Mouse (Mus musculus) MEL (cell line): ENCODE measurements around the gene Ndufs2. TPM values are rescaled to one million over a fixed set of nuclear protein-coding genes. Genes with fewer than 3 reads are reported as not detected.

Experiments
- DNase-seq: peaks from one replicate; pipeline ENCODE4 v3.0.0; 2011; ENCODE audit warnings: low read depth, low spot score
- H3K27ac ChIP-seq: 2 replicates; pipeline ENCODE4 v1.5.1; 2012; ENCODE audit warnings: low read depth, mild to moderate bottlenecking, control low read depth, low read length, moderate library complexity; ENCODE audit not compliant: control insufficient read depth
- H3K27me3 ChIP-seq, 2 experiments: fragments of 150-350 bp in 1 of 2; sonication (generic) in 1 of 2; 2 replicates each; pipeline ENCODE4 v1.6.1; 2012; ENCODE audit warnings: low read length in 2 of 2, mild to moderate bottlenecking in 2 of 2, improper control_type of control experiment in 1 of 2, moderate library complexity in 1 of 2; ENCODE audit not compliant: insufficient read depth in 2 of 2, control insufficient read depth in 1 of 2
- H3K36me3 ChIP-seq, 2 experiments: 2 replicates each; pipeline ENCODE4 v1.6.1; 2012 to 2014; ENCODE audit warnings: low read length in 2 of 2, improper control_type of control experiment in 1 of 2, inconsistent platforms in 1 of 2, mild to moderate bottlenecking in 1 of 2; ENCODE audit not compliant: insufficient read depth in 2 of 2, control insufficient read depth in 1 of 2
- H3K4me1 ChIP-seq, 2 experiments: fragments of 150-350 bp in 1 of 2; sonication (generic) in 1 of 2; 2 replicates each; pipeline ENCODE4 v1.6.1; 2012; ENCODE audit warnings: low read length in 2 of 2, improper control_type of control experiment in 1 of 2, mild to moderate bottlenecking in 1 of 2; ENCODE audit not compliant: insufficient read depth in 2 of 2, control insufficient read depth in 1 of 2
- H3K4me3 ChIP-seq, 2 experiments: fragments of 150-350 bp in 1 of 2; sonication (generic) in 1 of 2; 2 replicates each; pipeline ENCODE4 v1.5.1; 2012; ENCODE audit warnings: low read depth in 2 of 2, low read length in 2 of 2, mild to moderate bottlenecking in 2 of 2, moderate library complexity in 2 of 2, control low read depth in 1 of 2, improper control_type of control experiment in 1 of 2; ENCODE audit not compliant: control insufficient read depth in 1 of 2, insufficient read depth in 1 of 2
- H3K79me2 ChIP-seq: 2 replicates; pipeline ENCODE4 v1.6.1; 2012; ENCODE audit warnings: mild to moderate bottlenecking, low read length, moderate library complexity; ENCODE audit not compliant: control insufficient read depth, poor library complexity, insufficient read depth
- H3K9ac ChIP-seq: 2 replicates; pipeline ENCODE4 v1.6.1; 2012; ENCODE audit warnings: low read depth, mild to moderate bottlenecking, control low read depth, low read length, moderate library complexity; ENCODE audit not compliant: control insufficient read depth, poor library complexity, severe bottlenecking
- H3K9me3 ChIP-seq: fragments of 150-350 bp; sonication (generic); replicated peaks from 2 replicates; pipeline ENCODE4 v1.6.1; 2012; ENCODE audit warnings: mild to moderate bottlenecking, low read length, improper control_type of control experiment, moderate library complexity; ENCODE audit not compliant: insufficient read depth
- BHLHE40 ChIP-seq: IDR thresholded peaks from 2 replicates; pipeline ENCODE4 v1.6.1; 2012; ENCODE audit warnings: low read depth, mild to moderate bottlenecking, inconsistent platforms, low read length, improper control_type of control experiment, borderline replicate concordance
- CHD1 ChIP-seq: IDR thresholded peaks from 2 replicates; pipeline ENCODE4 v1.6.1; 2012; ENCODE audit warnings: low read depth, mild to moderate bottlenecking, inconsistent platforms, low read length, improper control_type of control experiment
- CHD2 ChIP-seq: IDR thresholded peaks from 2 replicates; pipeline ENCODE4 v1.6.1; 2011; ENCODE audit warnings: low read length, improper control_type of control experiment
- CTCF ChIP-seq, 3 experiments: IDR thresholded peaks in 2 of 3; conservative IDR thresholded peaks in 1 of 3; 2 replicates each; pipeline ENCODE4 v1.5.1; 2011 to 2012; ENCODE audit warnings: low read length in 3 of 3, low read depth in 2 of 3, mild to moderate bottlenecking in 2 of 3, improper control_type of control experiment in 1 of 3, inconsistent platforms in 1 of 3, mixed read lengths in 1 of 3, moderate library complexity in 1 of 3; ENCODE audit not compliant: control insufficient read depth in 1 of 3, insufficient read depth in 1 of 3, poor library complexity in 1 of 3, severe bottlenecking in 1 of 3
- EP300 ChIP-seq, 2 experiments: IDR thresholded peaks; 2 replicates each; pipeline ENCODE4 v1.6.1; 2011; ENCODE audit warnings: improper control_type of control experiment in 2 of 2, low read length in 2 of 2, low read depth in 1 of 2, mild to moderate bottlenecking in 1 of 2
- ETS1 ChIP-seq: IDR thresholded peaks from 2 replicates; pipeline ENCODE4 v1.6.1; 2012; ENCODE audit warnings: low read depth, mild to moderate bottlenecking, inconsistent platforms, low read length, improper control_type of control experiment, moderate library complexity
- GABPA ChIP-seq: IDR thresholded peaks from 2 replicates; pipeline ENCODE4 v1.6.1; 2012; ENCODE audit warnings: low read depth, mild to moderate bottlenecking, inconsistent platforms, low read length, improper control_type of control experiment, moderate library complexity
- GATA1 ChIP-seq: IDR thresholded peaks from 2 replicates; pipeline ENCODE4 v1.6.1; 2011; ENCODE audit warnings: low read depth, low read length, improper control_type of control experiment
- HCFC1 ChIP-seq: IDR thresholded peaks from 2 replicates; pipeline ENCODE4 v1.6.1; 2012; ENCODE audit warnings: low read depth, mild to moderate bottlenecking, inconsistent platforms, low read length, improper control_type of control experiment, moderate library complexity
- KAT2A ChIP-seq: conservative IDR thresholded peaks from 2 replicates; pipeline ENCODE4 v1.6.1; 2012; ENCODE audit warnings: low read depth, low read length, improper control_type of control experiment, inconsistent platforms
- MAZ ChIP-seq: IDR thresholded peaks from 2 replicates; pipeline ENCODE4 v1.6.1; 2012; ENCODE audit warnings: low read depth, mild to moderate bottlenecking, inconsistent platforms, low read length, improper control_type of control experiment
- MXI1 ChIP-seq: IDR thresholded peaks from 2 replicates; pipeline ENCODE4 v1.6.1; 2011; ENCODE audit warnings: mild to moderate bottlenecking, low read depth, low read length, improper control_type of control experiment
- MYB ChIP-seq: IDR thresholded peaks from 2 replicates; pipeline ENCODE4 v1.6.1; 2011; ENCODE audit warnings: mild to moderate bottlenecking, low read depth, low read length, improper control_type of control experiment
- MYC ChIP-seq: IDR thresholded peaks from 2 replicates; pipeline ENCODE4 v1.6.1; 2011; ENCODE audit warnings: low read depth, mild to moderate bottlenecking, low read length, improper control_type of control experiment, moderate library complexity
- NELFE ChIP-seq: IDR thresholded peaks from 2 replicates; pipeline ENCODE4 v1.6.1; 2011; ENCODE audit warnings: low read depth, low read length, improper control_type of control experiment
- POLR2A ChIP-seq, 2 experiments: IDR thresholded peaks; 2 replicates each; pipeline ENCODE4 v1.6.1; 2011 to 2012; ENCODE audit warnings: low read length in 2 of 2, mild to moderate bottlenecking in 2 of 2, control low read depth in 1 of 2, improper control_type of control experiment in 1 of 2, low read depth in 1 of 2, moderate library complexity in 1 of 2; ENCODE audit not compliant: control insufficient read depth in 1 of 2, insufficient read depth in 1 of 2, poor library complexity in 1 of 2
- RAD21 ChIP-seq: IDR thresholded peaks from 2 replicates; pipeline ENCODE4 v1.6.1; 2011; ENCODE audit warnings: mild to moderate bottlenecking, low read depth, low read length, improper control_type of control experiment
- RCOR1 ChIP-seq: IDR thresholded peaks from 2 replicates; pipeline ENCODE4 v1.6.1; 2012; ENCODE audit warnings: low read depth, mild to moderate bottlenecking, inconsistent platforms, low read length, improper control_type of control experiment
- SIN3A ChIP-seq: IDR thresholded peaks from 2 replicates; pipeline ENCODE4 v1.6.1; 2012; ENCODE audit warnings: low read length, improper control_type of control experiment, inconsistent platforms
- SMC3 ChIP-seq: IDR thresholded peaks from 2 replicates; pipeline ENCODE4 v1.6.1; 2011; ENCODE audit warnings: low read depth, low read length, improper control_type of control experiment
- TCF12 ChIP-seq: IDR thresholded peaks from 2 replicates; pipeline ENCODE4 v1.6.1; 2014; ENCODE audit warnings: low read depth, mild to moderate bottlenecking, inconsistent platforms, low read length, improper control_type of control experiment, moderate library complexity
- UBTF ChIP-seq: IDR thresholded peaks from 2 replicates; pipeline ENCODE4 v1.6.1; 2012; ENCODE audit warnings: low read depth, mild to moderate bottlenecking, inconsistent platforms, low read length, improper control_type of control experiment, moderate library complexity, borderline replicate concordance; ENCODE audit not compliant: insufficient read depth
- USF1 ChIP-seq: IDR thresholded peaks from 2 replicates; pipeline ENCODE4 v1.6.1; 2014; ENCODE audit warnings: low read depth, mild to moderate bottlenecking, inconsistent platforms, low read length, improper control_type of control experiment, moderate library complexity
- USF2 ChIP-seq, 2 experiments: IDR thresholded peaks; 2 replicates each; pipeline ENCODE4 v1.6.1; 2011 to 2012; ENCODE audit warnings: improper control_type of control experiment in 2 of 2, low read length in 2 of 2, borderline replicate concordance in 1 of 2, inconsistent platforms in 1 of 2, low read depth in 1 of 2, mild to moderate bottlenecking in 1 of 2; ENCODE audit not compliant: insufficient read depth in 1 of 2
- ZC3H11A ChIP-seq: IDR thresholded peaks from 2 replicates; pipeline ENCODE4 v1.6.1; 2012; ENCODE audit warnings: low read depth, mild to moderate bottlenecking, inconsistent platforms, low read length, improper control_type of control experiment
- ZNF384 ChIP-seq: IDR thresholded peaks from 2 replicates; pipeline ENCODE4 v1.6.1; 2012; ENCODE audit warnings: low read depth, mild to moderate bottlenecking, inconsistent platforms, low read length, improper control_type of control experiment
- polyA plus RNA-seq, 2 experiments: library from polyadenylated mRNA; stranded (reverse) in 1 of 2; unstranded in 1 of 2; fragments of >175 nt in 1 of 2; fragments of >200 nt in 1 of 2; gene quantifications; 2 replicates each; pipeline versions ENCODE4 v1.2.1 to v1.2.4; 2012; ENCODE audit warnings: low replicate concordance in 2 of 2, low read depth in 1 of 2; ENCODE audit not compliant: insufficient read length in 2 of 2, insufficient read depth in 1 of 2, missing spikeins in 1 of 2
- total RNA-seq: library from RNA; depleted of rRNA; stranded (reverse); fragments of 300-350 nt; gene quantifications from 2 replicates; pipeline ENCODE4 v1.2.3, GENCODE M21; 2012

The Ndufs2 gene
- total and polyA plus RNA-seq, 3 experiments: 169 to 415 (median 292) TPM

DNA sequence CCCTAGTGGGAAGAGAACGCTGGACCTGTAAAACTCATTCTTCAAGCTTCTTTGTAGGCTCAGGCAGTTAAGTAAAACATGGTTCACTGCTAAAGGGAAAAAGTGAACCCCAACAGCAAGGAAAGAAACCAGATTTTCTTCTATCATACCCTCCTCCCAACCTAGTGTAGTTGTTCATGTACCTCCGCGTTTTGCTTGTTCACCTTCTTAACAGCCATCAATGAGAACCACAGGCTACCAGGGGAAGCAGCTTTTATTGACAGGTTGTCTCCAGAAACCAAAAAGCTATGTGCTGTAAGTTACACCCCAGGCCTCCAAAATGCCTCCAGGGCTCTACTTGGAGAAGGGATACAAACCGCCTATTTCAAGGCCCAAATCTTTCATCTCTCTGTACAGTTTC lies 37.1 kb upstream of the Ndufs2 start:
- H3K79me2 ChIP-seq: peaks cover 14% of the 10 kb centered on the region
- H3K36me3 ChIP-seq: peaks cover 0 to 9% of the 10 kb centered on the region in 2 experiments; a peak in 2 of 4 replicates
- DNase-seq: no peak
- H3K4me1 ChIP-seq: peaks cover 0 to 8% of the 10 kb centered on the region in 2 experiments
- H3K27ac ChIP-seq: no peak overlapping the region
- no peaks in the 10 kb centered on the region for H3K9me3 ChIP-seq
- H3K9ac ChIP-seq: no peak overlapping the region
- no peaks in the 10 kb centered on the region for H3K27me3 ChIP-seq
- TF ChIP-seq CTCF (IDR thresholded peaks at IDR 0.05 in 2 of 3, conservative IDR thresholded peaks at IDR 0.05 in 1 of 3; ENCODE audit: control insufficient read depth in 1 of 3, insufficient read depth in 1 of 3, low read depth in 2 of 3, low read length in 3 of 3, poor library complexity in 1 of 3, severe bottlenecking in 1 of 3) (no peak), ZC3H11A (no peak), NELFE (no peak), USF2 (IDR thresholded peaks at IDR 0.05; ENCODE audit: borderline replicate concordance in 1 of 2, insufficient read depth in 1 of 2, low read depth in 1 of 2, low read length in 2 of 2) (no peak), RCOR1 (no peak), MAZ (no peak), ZNF384 (no peak), MXI1 (no peak), UBTF (no peak), BHLHE40 (no peak), HCFC1 (no peak), MYB (no peak), POLR2A (IDR thresholded peaks at IDR 0.05; ENCODE audit: control insufficient read depth in 1 of 2, insufficient read depth in 1 of 2, low read depth in 1 of 2, low read length in 2 of 2, poor library complexity in 1 of 2) (no peak), MYC (no peak), CHD1 (no peak)
- H3K4me3 ChIP-seq: no peak overlapping the region

DNA sequence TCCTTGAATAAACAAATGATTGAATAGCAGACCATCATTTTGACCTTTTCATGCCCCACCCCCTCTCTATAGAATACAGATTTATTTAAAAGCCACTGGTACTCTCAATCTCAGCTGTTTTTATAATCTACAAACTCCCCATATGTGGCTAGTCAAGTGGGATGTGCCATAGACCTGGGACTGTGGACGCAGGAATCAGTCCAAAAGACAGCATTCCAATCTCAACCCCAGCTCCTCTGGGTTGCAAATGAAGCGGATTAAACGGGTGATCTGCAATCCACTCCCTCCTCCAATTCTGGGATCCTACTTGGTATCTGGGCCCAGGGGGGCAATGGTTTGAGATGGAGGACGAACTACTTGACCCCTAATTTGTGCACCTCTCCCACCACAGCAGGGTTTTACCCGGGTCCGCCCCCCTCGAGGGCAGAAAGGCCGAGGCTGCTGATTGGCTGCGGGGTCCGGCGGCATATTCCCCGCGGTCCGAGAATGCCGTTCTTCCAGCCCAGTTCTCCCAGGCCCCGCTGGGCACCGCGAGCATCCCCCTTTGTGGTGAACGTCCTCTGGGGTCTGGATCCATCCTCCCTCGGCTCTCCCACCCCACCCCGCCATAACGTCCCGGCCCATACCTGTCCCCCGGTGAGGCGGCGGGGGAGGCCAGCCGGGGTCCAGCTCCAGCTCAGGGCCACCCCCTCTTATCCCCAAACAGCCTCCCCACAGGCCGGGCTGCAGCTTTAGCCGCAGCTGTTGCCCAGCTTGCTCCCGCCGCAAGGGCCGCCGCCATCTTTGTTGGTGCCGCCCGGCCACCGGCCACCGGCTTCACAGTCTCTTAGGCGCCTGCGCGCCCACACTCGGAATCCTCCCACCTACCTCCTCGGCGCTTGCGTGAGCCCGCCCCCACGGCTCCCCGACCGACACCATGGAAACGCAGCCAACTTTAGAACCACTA lies 36.2 kb upstream of the Ndufs2 start, which contains the start of gene Usp21:
Usp21 (minus strand) TSS at position 856 of the 946 bp plus-strand sequence.
- Histone ChIP-seq H3K79me2 (peaks cover 7% of the 10 kb centered on the region), H3K27ac (peak within 1 kb of the TSS; percentile 20), H3K27me3 (no peaks in the 10 kb centered on the region), H3K4me1 (peaks cover 0 to 6% of the 10 kb centered on the region in 2 experiments; a peak in 2 of 4 replicates), H3K36me3 (peaks cover 0 to 4% of the 10 kb centered on the region in 2 experiments; a peak in 2 of 4 replicates), H3K9ac (peak within 1 kb of the TSS; percentile 90), H3K9me3 (no peaks in the 10 kb centered on the region), H3K4me3 (peak within 1 kb of the TSS; percentile 79 to 90)
- DNase-seq: peak; percentile 93
- TF ChIP-seq GATA1 (no peak), TCF12 (peak; percentile 88), MYB (no peak), SIN3A (peak; percentile 54; the same call in 1 of the 2 replicates), CTCF (IDR thresholded peaks at IDR 0.05 in 2 of 3, conservative IDR thresholded peaks at IDR 0.05 in 1 of 3; ENCODE audit: control insufficient read depth in 1 of 3, insufficient read depth in 1 of 3, low read depth in 2 of 3, low read length in 3 of 3, poor library complexity in 1 of 3, severe bottlenecking in 1 of 3) (no peak), USF1 (no peak), RCOR1 (no peak), POLR2A (IDR thresholded peaks at IDR 0.05; ENCODE audit: control insufficient read depth in 1 of 2, insufficient read depth in 1 of 2, low read depth in 1 of 2, low read length in 2 of 2, poor library complexity in 1 of 2) (peak; percentile 79 to 93), MYC (no peak), EP300 (IDR thresholded peaks at IDR 0.05; ENCODE audit: low read depth in 1 of 2, low read length in 2 of 2) (no peak), RAD21 (no peak), ZC3H11A (no peak), UBTF (no peak), MXI1 (peak; percentile 68; the same call in 1 of the 2 replicates), USF2 (IDR thresholded peaks at IDR 0.05; ENCODE audit: borderline replicate concordance in 1 of 2, insufficient read depth in 1 of 2, low read depth in 1 of 2, low read length in 2 of 2) (no peak), KAT2A (no peak; the same call in 1 of the 2 replicates), CHD2 (no peak), SMC3 (no peak), GABPA (no peak), ETS1 (no peak), BHLHE40 (no peak), CHD1 (no peak)
